Mouse (Mus musculus) kidney, postnatal 0 days (tissue): ENCODE measurements around the gene Cct2. TPM values are rescaled to one million over a fixed set of nuclear protein-coding genes. Genes with fewer than 3 reads are reported as not detected.
A peak's percentile ranks its signal among the peaks of the same experiment; 100 is the strongest.
"Not testable (repeated sequence)": the region's sequence is repeated elsewhere in the genome, so short reads cannot be mapped to it uniquely, and the experiment has no call there.

Experiments
- ATAC-seq: fragments of 200-750 bp; cut with Nextera tagmentation; replicated peaks from 2 replicates; pipeline ENCODE4 v1.8.0; 2017; ENCODE audit warnings: low read depth, moderate number of reproducible peaks, moderate TSS enrichment, moderate library complexity; ENCODE audit not compliant: low FRiP score
- DNase-seq: peaks from one replicate; pipeline ENCODE4 v3.0.0-alpha.2; 2016; ENCODE audit warnings: low spot score
- H3K27ac ChIP-seq: fragments of 300-500 bp; sonication (generic); 2 replicates; pipeline ENCODE4 v1.5.1; 2014; ENCODE audit warnings: mild to moderate bottlenecking
- H3K27me3 ChIP-seq: fragments of 300-500 bp; sonication (generic); 2 replicates; pipeline ENCODE4 v1.6.1; 2014; ENCODE audit warnings: low read length, mixed read lengths; ENCODE audit not compliant: insufficient read depth
- H3K36me3 ChIP-seq: fragments of 300-500 bp; sonication (generic); 2 replicates; pipeline ENCODE4 v1.6.1; 2014; ENCODE audit warnings: low read length, mixed read lengths; ENCODE audit not compliant: insufficient read depth
- H3K4me1 ChIP-seq: fragments of 300-500 bp; sonication (generic); replicated peaks from 2 replicates; pipeline ENCODE4 v1.6.1; 2014; ENCODE audit warnings: antibody characterized with exemption, low read length, mixed read lengths; ENCODE audit not compliant: insufficient read depth
- H3K4me2 ChIP-seq: fragments of 300-500 bp; sonication (generic); 2 replicates; pipeline ENCODE4 v1.6.1; 2014; ENCODE audit warnings: mild to moderate bottlenecking, low read length, moderate library complexity, mixed read lengths
- H3K4me3 ChIP-seq: fragments of 300-500 bp; sonication (generic); replicated peaks from 2 replicates; pipeline ENCODE4 v1.5.1; 2014; ENCODE audit warnings: low read depth, low read length
- H3K9ac ChIP-seq: fragments of 300-500 bp; sonication (generic); 2 replicates; pipeline ENCODE4 v1.6.1; 2014; ENCODE audit warnings: low read depth, low read length
- H3K9me3 ChIP-seq: fragments of 300-500 bp; sonication (generic); replicated peaks from 2 replicates; pipeline ENCODE4 v1.6.1; 2016; ENCODE audit warnings: low read length, inconsistent platforms, mixed read lengths
- CTCF ChIP-seq: IDR thresholded peaks from 2 replicates; pipeline ENCODE4 v1.5.1; 2016; ENCODE audit warnings: antibody characterized with exemption, low read depth, mild to moderate bottlenecking, moderate library complexity
- WGBS: fragments of 180-500 bp; shearing (Covaris S2); extraction: QIAGEN DNeasy Blood & Tissue Kit; methylation state at CpG from one replicate; pipeline ENCODE4 v1.1.7; 2014; 5-methylcytosine and 5-hydroxymethylcytosine counted together
- polyA plus RNA-seq: library from polyadenylated mRNA; unstranded; fragments of >200 nt; fragmentation: Nextera tagmentation; extraction: Ambion mirVana; gene quantifications from 2 replicates; pipeline ENCODE4 v1.2.1, GENCODE M21; 2015

Gene Cct2
- polyA plus RNA-seq, 1 experiment from 2014 or later, result 183 TPM

GRCm38 (mm10) chr10:117064076-117064475 is 462 bp upstream of the Cct2 start:
- H3K4me1 ChIP-seq, result peaks cover 4% of the 10 kb centered on the region; the same call in 1 of the 2 replicates
- no peak overlapping the region for H3K9ac ChIP-seq
- ATAC-seq (no peak), DNase-seq (no peak)
- peaks cover 23% of the 10 kb centered on the region for H3K36me3 ChIP-seq
- no peaks in the 10 kb centered on the region for H3K9me3 ChIP-seq
- 9% methylated on average over 7 of the region's 7 CpGs for WGBS
- H3K4me2 ChIP-seq, result peak overlapping the region; percentile 43
- H3K27ac ChIP-seq, result peak overlapping the region; percentile 32
- no peaks in the 10 kb centered on the region for H3K27me3 ChIP-seq
- TF ChIP-seq CTCF, result no peak; the same call in 1 of the 2 replicates
- peak overlapping the region; percentile 19 for H3K4me3 ChIP-seq

DNA sequence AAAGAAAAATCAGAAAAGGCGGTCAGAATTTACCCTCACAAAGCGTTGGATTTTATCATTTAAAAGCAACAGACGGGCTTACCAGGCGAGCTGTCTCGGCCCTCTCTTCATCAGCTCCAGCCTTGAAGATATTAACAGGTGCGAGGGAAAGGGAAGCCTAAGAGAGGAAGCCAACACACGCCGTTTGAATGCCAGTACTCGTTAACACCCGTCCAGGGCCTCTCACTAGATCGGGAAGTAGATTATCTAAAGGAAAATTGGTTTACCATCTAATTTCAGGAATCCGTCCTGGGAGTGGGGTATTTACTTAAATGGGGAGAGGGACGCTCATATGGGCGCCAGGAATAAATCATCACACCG is 740 bp downstream of the Cct2 start:
- no peaks in the 10 kb centered on the region for H3K27me3 ChIP-seq
- no peaks in the 10 kb centered on the region for H3K9me3 ChIP-seq
- peak overlapping the region; percentile 88 for H3K4me3 ChIP-seq
- peaks cover 4% of the 10 kb centered on the region; the same call in 1 of the 2 replicates for H3K4me1 ChIP-seq
- no peak overlapping the region for H3K27ac ChIP-seq
- H3K4me2 ChIP-seq, result peak overlapping the region; percentile 77
- no peak for DNase-seq
- WGBS, result 2% methylated on average over 15 of the region's 15 CpGs
- peaks cover 26% of the 10 kb centered on the region for H3K36me3 ChIP-seq
- no peak for ATAC-seq
- TF ChIP-seq CTCF, result no peak
- peak overlapping the region; percentile 84 for H3K9ac ChIP-seq

- no peaks in the 10 kb centered on the region for H3K27me3 ChIP-seq
- peaks cover 75% of the 10 kb centered on the region for H3K36me3 ChIP-seq
- TF ChIP-seq CTCF, result peak; percentile 43; the same call in 1 of the 2 replicates
- H3K4me1 ChIP-seq, result no peaks in the 10 kb centered on the region
- no peak overlapping the region for H3K9ac ChIP-seq
- WGBS, result 87% methylated on average over 4 of the region's 4 CpGs
- no peak overlapping the region for H3K4me2 ChIP-seq
- no peak for ATAC-seq
- H3K27ac ChIP-seq, result no peak overlapping the region
- H3K4me3 ChIP-seq, result no peak overlapping the region
- DNase-seq, result no peak
- H3K9me3 ChIP-seq, result no peaks in the 10 kb centered on the region
These were observed 7.9 kb downstream of the Cct2 start for GRCm38 (mm10) chr10:117055668-117056067.

DNA sequence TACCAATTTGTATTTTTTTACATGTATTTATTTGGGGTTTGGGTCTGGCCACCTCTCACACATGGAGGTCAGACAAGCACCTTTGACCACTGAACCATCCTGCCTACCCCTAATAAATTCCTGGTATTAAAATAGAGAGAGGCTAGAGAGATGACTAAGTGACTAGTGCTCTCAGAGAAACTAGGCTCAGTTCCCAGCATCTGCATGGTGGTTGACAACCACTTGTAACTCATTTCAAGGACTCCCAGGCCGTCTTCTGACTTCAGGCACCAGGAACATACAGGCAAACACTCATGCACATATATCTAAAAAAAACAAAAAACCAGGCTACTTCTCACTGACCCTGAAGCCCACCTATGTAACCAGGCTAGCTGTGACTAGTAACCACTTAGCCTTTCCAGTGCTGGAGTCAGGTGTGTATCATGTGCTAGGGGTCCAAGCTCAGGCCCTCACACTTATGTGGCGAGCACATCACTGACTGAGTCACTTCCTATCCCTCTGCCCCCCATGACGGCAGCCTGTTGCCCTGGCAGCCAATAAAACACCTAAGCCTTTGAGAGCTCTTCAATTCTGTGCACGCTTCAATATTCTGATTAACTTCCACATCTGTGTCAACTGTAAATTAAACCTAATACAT is 13.5 kb downstream of the Cct2 start:
- DNase-seq (no peak), ATAC-seq (no peak)
- H3K27ac ChIP-seq, result no peak overlapping the region
- peaks cover 9% of the 10 kb centered on the region; the same call in 1 of the 2 replicates for H3K4me1 ChIP-seq
- peaks cover 45% of the 10 kb centered on the region for H3K36me3 ChIP-seq
- H3K9me3 ChIP-seq, result no peaks in the 10 kb centered on the region
- no peaks in the 10 kb centered on the region for H3K27me3 ChIP-seq
- H3K9ac ChIP-seq, result no peak overlapping the region
- WGBS, result 68% methylated on average over 4 of the region's 4 CpGs
- H3K4me3 ChIP-seq, result no peak overlapping the region
- no peak for TF ChIP-seq CTCF
- no peak overlapping the region for H3K4me2 ChIP-seq

DNA sequence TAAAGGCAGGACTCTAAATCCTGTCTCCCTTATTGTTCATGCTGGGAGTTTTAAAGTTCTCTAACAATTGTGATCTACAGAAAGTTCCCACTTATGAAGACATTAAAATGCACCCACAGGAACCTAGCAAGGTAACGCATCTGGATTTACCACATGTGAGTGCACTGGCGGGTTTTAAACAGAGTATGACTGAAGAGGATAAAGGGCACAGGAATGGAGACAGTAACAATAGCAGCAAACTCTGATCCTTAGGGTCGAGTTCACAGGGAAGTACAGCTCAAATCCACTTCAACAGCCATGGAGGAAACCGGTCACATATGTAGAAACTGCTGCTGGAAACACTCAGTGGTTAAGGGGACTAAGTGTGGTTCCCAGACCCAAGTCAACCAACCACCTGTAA is 14.4 kb downstream of the Cct2 start:
- DNase-seq (no peak), ATAC-seq (no peak)
- no peaks in the 10 kb centered on the region for H3K9me3 ChIP-seq
- peaks cover 38% of the 10 kb centered on the region for H3K36me3 ChIP-seq
- no peaks in the 10 kb centered on the region for H3K27me3 ChIP-seq
- H3K4me1 ChIP-seq, result peaks cover 9% of the 10 kb centered on the region; the same call in 1 of the 2 replicates
- TF ChIP-seq CTCF, result no peak
- H3K9ac ChIP-seq, result no peak overlapping the region
- no peak overlapping the region for H3K4me3 ChIP-seq
- no peak overlapping the region for H3K4me2 ChIP-seq
- H3K27ac ChIP-seq, result no peak overlapping the region
- 73% methylated on average over 4 of the region's 4 CpGs for WGBS

DNA sequence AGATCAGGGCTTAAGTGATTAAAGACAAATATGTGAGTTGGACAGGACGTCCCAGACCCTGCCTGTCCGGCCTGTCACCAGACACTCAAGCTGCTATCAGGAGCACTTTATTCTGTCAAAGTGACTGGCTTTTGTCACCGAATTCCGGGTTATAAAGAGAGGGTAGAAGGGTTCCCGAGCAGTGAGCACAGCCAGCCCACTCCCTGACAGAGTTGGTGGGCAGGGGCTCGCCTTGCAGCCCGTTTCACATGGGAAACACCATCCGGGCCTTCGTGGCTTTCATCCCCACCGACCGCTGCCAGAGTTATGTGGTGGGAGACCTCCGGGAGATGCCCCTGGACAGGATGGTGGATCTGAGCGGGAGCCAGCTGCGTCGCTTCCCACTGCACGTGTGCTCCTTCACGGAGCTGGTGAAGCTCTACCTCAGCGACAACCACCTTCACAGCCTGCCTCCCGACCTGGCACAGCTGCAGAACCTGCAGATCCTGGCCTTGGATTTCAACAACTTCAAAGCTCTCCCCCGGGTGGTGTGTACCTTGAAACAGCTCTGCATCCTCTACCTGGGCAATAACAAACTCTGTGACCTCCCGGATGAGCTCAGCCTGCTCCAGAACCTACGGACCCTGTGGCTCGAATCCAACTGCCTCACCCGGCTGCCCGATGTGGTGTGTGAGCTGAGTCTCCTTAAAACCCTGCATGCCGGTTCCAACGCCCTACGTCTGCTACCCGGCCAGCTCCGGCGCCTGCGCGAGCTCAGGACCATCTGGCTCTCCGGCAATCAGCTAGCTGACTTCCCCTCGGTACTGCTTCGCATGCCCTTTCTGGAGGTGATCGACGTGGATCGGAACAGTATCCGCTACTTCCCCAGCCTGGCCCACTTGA is 18.2 kb downstream of the Cct2 start, which contains the start of gene Lrrc10:
TSS of gene Lrrc10 (plus strand) at position 167 of the 882 bp plus-strand sequence.
- 44% methylated on average over 40 of the region's 40 CpGs for WGBS
- Histone ChIP-seq H3K36me3 (0 out of 2 replicates have a peak, but pooled peaks cover 2% of the 10 kb centered on the region), H3K27me3 (no peaks in the 10 kb centered on the region), H3K4me1 (peaks cover 9% of the 10 kb centered on the region; the same call in 1 of the 2 replicates), H3K4me2 (peak within 1 kb of the TSS; percentile 14), H3K9ac (no peak within 1 kb of the TSS), H3K9me3 (no peaks in the 10 kb centered on the region), H3K27ac (no peak within 1 kb of the TSS), H3K4me3 (no peak within 1 kb of the TSS)
- ATAC-seq, result peak; percentile 45; the same call in 1 of the 2 replicates
- no peak for DNase-seq
- no peak for TF ChIP-seq CTCF

DNA sequence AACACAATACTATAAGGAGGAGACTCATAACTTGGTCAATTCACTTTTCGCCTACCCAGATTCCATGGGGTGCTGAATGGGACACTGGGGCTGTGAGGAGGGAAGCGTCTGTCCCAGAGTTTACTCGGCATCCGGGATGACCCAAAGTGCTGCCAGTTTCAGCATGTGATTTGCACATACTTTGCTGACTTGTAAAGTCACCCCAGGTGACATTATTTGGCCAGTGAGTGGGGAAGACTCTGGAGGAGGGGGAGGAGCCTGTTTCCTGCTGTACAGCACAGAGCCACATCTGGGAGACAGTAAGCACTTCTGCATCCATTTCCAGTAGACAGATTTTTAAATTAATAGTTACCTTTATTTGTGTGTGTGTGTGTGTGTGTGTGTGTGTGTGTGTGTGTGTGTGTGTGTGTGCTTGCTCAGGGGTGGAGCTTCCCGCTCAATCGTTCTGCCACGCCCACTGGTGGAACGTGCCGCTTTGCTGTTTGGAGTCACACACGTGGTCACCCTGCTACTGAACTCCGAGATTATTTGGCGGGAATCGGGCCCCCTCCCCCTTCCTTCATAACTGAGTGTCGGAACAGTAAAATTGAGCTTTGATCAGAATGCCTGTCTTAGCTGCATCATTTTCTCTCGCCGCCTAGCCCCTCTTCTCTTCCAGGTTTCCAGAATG is 20.0 kb downstream of the Cct2 start:
- WGBS, result 47% methylated on average over 15 of the region's 16 CpGs
- H3K4me1 ChIP-seq, H3K4me2 ChIP-seq, H3K27ac ChIP-seq, H3K9ac ChIP-seq, H3K9me3 ChIP-seq, H3K36me3 ChIP-seq, ATAC-seq, H3K4me3 ChIP-seq, DNase-seq, H3K27me3 ChIP-seq: not testable (repeated sequence)
